In the genomic region with DNA sequence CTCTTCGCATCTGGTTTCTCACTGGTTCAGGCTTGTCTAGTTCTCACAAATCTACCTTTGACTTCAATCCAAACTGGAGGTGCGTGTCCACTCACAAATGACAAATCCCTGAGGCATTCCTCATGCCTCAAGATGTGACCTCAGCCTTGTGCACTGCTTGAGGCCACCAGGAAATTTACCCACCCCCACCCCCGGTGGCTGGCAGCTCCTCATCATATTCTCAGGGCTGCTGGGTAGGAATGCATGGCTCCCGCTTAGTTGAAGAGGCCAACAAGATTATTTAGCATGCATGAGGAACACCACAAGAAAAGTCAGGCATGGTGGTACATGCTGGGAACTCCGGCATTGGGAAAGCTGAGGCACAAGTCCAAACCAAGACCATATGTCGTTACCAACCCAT, we compare ENCODE assay signal across 22 mouse cellular contexts.
A peak's percentile ranks its signal among the peaks of the same experiment; 100 is the strongest.
DNase-seq lines count a peak whose midpoint lies in the region; ATAC-seq and TF ChIP-seq lines count a peak whose summit lies in the region.
"Had no signal": no experiment of that assay in that cellular context is flagged by ENCODE, and none has a peak within 500 bp of the region (broad histone marks: within the 10 kb centered on the region; RNA-seq: fewer than 3 reads in every experiment).

No protein-coding gene starts in this region.

- CTCF ChIA-PET in Patski (lab: Charles Lee) = interaction anchor here (0.8 to 1.0 kb wide), 2 partner anchors 15 to 19 kb away, joined by 3 read pairs; no protein-coding TSS in a partner anchor

- no peaks in the 10 kb centered on the region for H3K9me3 ChIP-seq in heart, embryonic 10.5 days
- H3K9me3 ChIP-seq: embryonic facial prominence, embryonic 13.5 days; embryonic facial prominence, embryonic 15.5 days; forebrain, embryonic 10.5 days; forebrain, embryonic 12.5 days had no signal

- H3K27ac ChIP-seq in heart, embryonic 10.5 days = no peak overlapping the region
- H3K27ac ChIP-seq: embryonic facial prominence, embryonic 13.5 days; embryonic facial prominence, embryonic 15.5 days; forebrain, embryonic 10.5 days; forebrain, embryonic 12.5 days had no signal

- H3K4me1 ChIP-seq in heart, embryonic 10.5 days = no peaks in the 10 kb centered on the region
- H3K4me1 ChIP-seq: forebrain, embryonic 10.5 days; forebrain, embryonic 12.5 days had no signal

- DNase-seq in cerebellum, postnatal 10 days = peak; percentile 16 to 24
- DNase-seq in cerebellum, adult 18-20 months = no peak
- peak; percentile 60 for DNase-seq in heart, embryonic 10.5 days (ENCODE audit: low spot score)
- DNase-seq in heart, postnatal 14 days = no peak
- DNase-seq in 3134 (ENCODE audit: extremely low read depth, insufficient read length, low spot score) = peak; percentile 37
- peak; percentile 76 for DNase-seq in Patski (ENCODE audit: low read depth, low spot score)
- no peak for DNase-seq in spleen, adult 12 weeks (ENCODE audit: low spot score)
- DNase-seq: adrenal gland, adult 2 months; adrenal gland, postnatal 10 days; adrenal gland, postnatal 25 days; cerebellum, adult 11 months; cerebellum, adult 2 months; cerebellum, adult 9-10 months; cerebellum, postnatal 36 days; embryo, embryonic 11 days had no signal

- H3K36me3 ChIP-seq in heart, embryonic 10.5 days = no peaks in the 10 kb centered on the region
- H3K36me3 ChIP-seq: embryonic facial prominence, embryonic 13.5 days; embryonic facial prominence, embryonic 15.5 days; forebrain, embryonic 10.5 days; forebrain, embryonic 12.5 days had no signal

- POLR2A ChIA-PET in Patski (lab: Charles Lee) = no interaction called here

- in situ Hi-C loops in Patski (cut with MboI; ENCODE audit: low pct_unique_long_range_greater_than_20kb) = no loop called here

- H3K4me3 ChIP-seq in heart, embryonic 10.5 days = no peak overlapping the region
- H3K4me3 ChIP-seq: embryonic facial prominence, embryonic 13.5 days; embryonic facial prominence, embryonic 15.5 days; erythroblast, embryonic 14.5 days; forebrain, embryonic 10.5 days; forebrain, embryonic 12.5 days had no signal

- intact Hi-C loops in heart, postnatal 14 days (cut with DNase I) = no loop called here

- peak; percentile 95 for ATAC-seq in Patski
- ATAC-seq: forebrain, embryonic 14.5 days; forebrain, embryonic 16.5 days had no signal

- no peaks in the 10 kb centered on the region for H3K27me3 ChIP-seq in heart, embryonic 10.5 days (ENCODE audit: insufficient read depth, poor library complexity, severe bottlenecking)
- no peaks in the 10 kb centered on the region for H3K27me3 ChIP-seq in Patski
- H3K27me3 ChIP-seq: embryonic facial prominence, embryonic 13.5 days; embryonic facial prominence, embryonic 15.5 days; forebrain, embryonic 12.5 days had no signal

- 84% methylated on average over 6 of the region's 6 CpGs for WGBS in heart, embryonic 10.5 days

- no peak for TF ChIP-seq CTCF in Patski (IDR thresholded peaks at IDR 0.05)

Comparison
In these comparisons a context has a peak if more than half of its experiments do, and no peak if none do; other contexts are left out.
1. DNase-seq: peak in cerebellum, postnatal 10 days (2 of 2), heart, embryonic 10.5 days (single experiment), 3134 (single experiment) and Patski (single experiment); none in cerebellum, adult 18-20 months (0 of 2), heart, postnatal 14 days (0 of 2) and spleen, adult 12 weeks (single experiment).